Mouse (Mus musculus) embryonic facial prominence, embryonic 15.5 days (tissue): Measurements from ENCODE around the gene Fam174b. TPM values are rescaled to one million over a fixed set of nuclear protein-coding genes. Genes with fewer than 3 reads are reported as not detected.

ENCODE experiments used
- ATAC-seq: fragments of 200-750 bp; cut with Nextera tagmentation; 2 replicates; pipeline ENCODE4 v1.8.0; 2017; ENCODE audit warnings: low read depth, moderate TSS enrichment; ENCODE audit not compliant: insufficient number of reproducible peaks, low FRiP score, low TSS enrichment
- H3K27ac ChIP-seq: fragments of 300-500 bp; sonication (generic); replicated peaks from 2 replicates; pipeline ENCODE4 v1.5.1; 2015; ENCODE audit warnings: mild to moderate bottlenecking, inconsistent platforms
- H3K27me3 ChIP-seq: fragments of 300-500 bp; sonication (generic); 2 replicates; pipeline ENCODE4 v1.6.1; 2015; ENCODE audit warnings: inconsistent platforms
- H3K36me3 ChIP-seq: fragments of 300-500 bp; sonication (generic); 2 replicates; pipeline ENCODE4 v1.6.1; 2015; ENCODE audit warnings: mild to moderate bottlenecking, inconsistent platforms
- H3K4me1 ChIP-seq: fragments of 300-500 bp; sonication (generic); 2 replicates; pipeline ENCODE4 v1.6.1; 2015; ENCODE audit warnings: inconsistent platforms
- H3K4me2 ChIP-seq: fragments of 300-500 bp; sonication (generic); replicated peaks from 2 replicates; pipeline ENCODE4 v1.6.1; 2015; ENCODE audit warnings: mild to moderate bottlenecking, inconsistent platforms
- H3K4me3 ChIP-seq: fragments of 300-500 bp; sonication (generic); replicated peaks from 2 replicates; pipeline ENCODE4 v1.5.1; 2015; ENCODE audit warnings: mild to moderate bottlenecking, inconsistent platforms
- H3K9ac ChIP-seq: fragments of 300-500 bp; sonication (generic); 2 replicates; pipeline ENCODE4 v1.6.1; 2015; ENCODE audit warnings: inconsistent platforms
- H3K9me3 ChIP-seq: fragments of 300-500 bp; sonication (generic); replicated peaks from 2 replicates; pipeline ENCODE4 v1.6.1; 2016; ENCODE audit warnings: inconsistent platforms
- WGBS: fragments of 180-500 bp; shearing (Covaris S2); methylation state at CpG from one replicate; pipeline ENCODE4 v1.1.7; 2015; 5-methylcytosine and 5-hydroxymethylcytosine counted together
- polyA plus RNA-seq: library from polyadenylated mRNA; unstranded; fragments of >200 nt; fragmentation: Nextera tagmentation; extraction: Ambion mirVana; gene quantifications from 2 replicates; pipeline ENCODE4 v1.2.1, GENCODE M21; 2015

Gene Fam174b
- polyA plus RNA-seq, 1 experiment from 2014 or later, result 51.0 TPM

- no peak for ATAC-seq
- no peaks in the 10 kb centered on the region for H3K27me3 ChIP-seq
- H3K9me3 ChIP-seq, result no peaks in the 10 kb centered on the region
- peaks cover 6% of the 10 kb centered on the region; the same call in 1 of the 2 replicates for H3K4me1 ChIP-seq
- 73% methylated on average over 3 of the region's 3 CpGs for WGBS
- H3K36me3 ChIP-seq, result peaks cover 10% of the 10 kb centered on the region; the same call in 1 of the 2 replicates
- H3K4me2 ChIP-seq, result no peak overlapping the region
- no peak overlapping the region for H3K27ac ChIP-seq
- no peak overlapping the region for H3K4me3 ChIP-seq
- no peak overlapping the region for H3K9ac ChIP-seq
These were observed 37.7 kb downstream of the Fam174b start for GRCm38 (mm10) chr7:73777777-73778176.

GRCm38 (mm10) chr7:73784736-73785428, 44.8 kb downstream of the Fam174b start:
- Histone ChIP-seq H3K4me3 (no peak overlapping the region), H3K4me2 (no peak overlapping the region), H3K36me3 (no peaks in the 10 kb centered on the region), H3K27ac (no peak overlapping the region), H3K9ac (no peak overlapping the region), H3K9me3 (no peaks in the 10 kb centered on the region), H3K4me1 (no peaks in the 10 kb centered on the region), H3K27me3 (no peaks in the 10 kb centered on the region)
- ATAC-seq, result no peak
- 88% methylated on average over 4 of the region's 4 CpGs for WGBS

- Histone ChIP-seq H3K9ac (no peak overlapping the region), H3K9me3 (no peaks in the 10 kb centered on the region), H3K36me3 (no peaks in the 10 kb centered on the region), H3K27me3 (no peaks in the 10 kb centered on the region), H3K4me2 (no peak overlapping the region), H3K4me1 (no peaks in the 10 kb centered on the region), H3K27ac (no peak overlapping the region), H3K4me3 (no peak overlapping the region)
- ATAC-seq, result no peak
- 83% methylated on average over 4 of the region's 4 CpGs for WGBS
These were observed 45.7 kb downstream of the Fam174b start for GRCm38 (mm10) chr7:73785815-73786214.

- Histone ChIP-seq H3K4me1 (no peaks in the 10 kb centered on the region), H3K4me3 (no peak overlapping the region), H3K9me3 (no peaks in the 10 kb centered on the region), H3K4me2 (no peak overlapping the region), H3K27me3 (no peaks in the 10 kb centered on the region), H3K27ac (no peak overlapping the region), H3K9ac (no peak overlapping the region), H3K36me3 (no peaks in the 10 kb centered on the region)
- WGBS, result 81% methylated on average over 8 of the region's 8 CpGs
- no peak for ATAC-seq
These were observed 47.4 kb downstream of the Fam174b start for GRCm38 (mm10) chr7:73787513-73787912.

GRCm38 (mm10) chr7:73791096-73791495, 51.0 kb downstream of the Fam174b start:
- Histone ChIP-seq H3K36me3 (no peaks in the 10 kb centered on the region), H3K27ac (no peak overlapping the region)

GRCm38 (mm10) chr7:73792155-73792554, 52.1 kb downstream of the Fam174b start:
- WGBS, result 75% methylated on average over 4 of the region's 4 CpGs
- H3K27me3 ChIP-seq, result no peaks in the 10 kb centered on the region
- ATAC-seq, result no peak
- H3K4me3 ChIP-seq, result no peak overlapping the region
- no peaks in the 10 kb centered on the region for H3K9me3 ChIP-seq
- no peak overlapping the region for H3K27ac ChIP-seq
- no peaks in the 10 kb centered on the region for H3K36me3 ChIP-seq
- no peaks in the 10 kb centered on the region for H3K4me1 ChIP-seq
- H3K4me2 ChIP-seq, result no peak overlapping the region
- H3K9ac ChIP-seq, result no peak overlapping the region

More at GRCm38 (mm10) chr7:73791096-73791495, 51.0 kb downstream of the Fam174b start:
- Histone ChIP-seq H3K4me3 (no peak overlapping the region), H3K4me2 (no peak overlapping the region), H3K9ac (no peak overlapping the region), H3K27me3 (no peaks in the 10 kb centered on the region), H3K4me1 (no peaks in the 10 kb centered on the region), H3K9me3 (no peaks in the 10 kb centered on the region)
- ATAC-seq, result no peak
- WGBS, result 66% methylated on average over 8 of the region's 8 CpGs

- Histone ChIP-seq H3K27me3 (no peaks in the 10 kb centered on the region), H3K27ac (no peak overlapping the region), H3K9me3 (no peaks in the 10 kb centered on the region), H3K4me2 (no peak overlapping the region), H3K9ac (no peak overlapping the region), H3K4me1 (no peaks in the 10 kb centered on the region), H3K4me3 (no peak overlapping the region), H3K36me3 (no peaks in the 10 kb centered on the region)
- ATAC-seq, result no peak
- 79% methylated on average over 3 of the region's 3 CpGs for WGBS
These were observed 52.5 kb downstream of the Fam174b start for GRCm38 (mm10) chr7:73792641-73793040.

GRCm38 (mm10) chr7:73809261-73809660, 69.2 kb downstream of the Fam174b start:
- H3K27ac ChIP-seq, result no peak overlapping the region
- H3K36me3 ChIP-seq, result no peaks in the 10 kb centered on the region
- H3K9ac ChIP-seq, result no peak overlapping the region
- no peak for ATAC-seq
- no peak overlapping the region for H3K4me3 ChIP-seq
- 68% methylated on average over 2 of the region's 2 CpGs for WGBS
- H3K4me2 ChIP-seq, result no peak overlapping the region
- no peaks in the 10 kb centered on the region for H3K9me3 ChIP-seq
- H3K27me3 ChIP-seq, result no peaks in the 10 kb centered on the region
- no peaks in the 10 kb centered on the region for H3K4me1 ChIP-seq

GRCm38 (mm10) chr7:73811439-73811838, 71.3 kb downstream of the Fam174b start:
- no peak overlapping the region for H3K9ac ChIP-seq
- ATAC-seq, result no peak
- H3K27ac ChIP-seq, result no peak overlapping the region
- H3K36me3 ChIP-seq, result no peaks in the 10 kb centered on the region
- H3K4me2 ChIP-seq, result no peak overlapping the region
- H3K27me3 ChIP-seq, result no peaks in the 10 kb centered on the region
- no peaks in the 10 kb centered on the region for H3K4me1 ChIP-seq
- H3K9me3 ChIP-seq, result no peaks in the 10 kb centered on the region
- no peak overlapping the region for H3K4me3 ChIP-seq
- WGBS, result 72% methylated on average over 7 of the region's 7 CpGs

GRCm38 (mm10) chr7:73812176-73812575, 72.1 kb downstream of the Fam174b start:
- Histone ChIP-seq H3K4me3 (no peak overlapping the region), H3K9ac (no peak overlapping the region), H3K27me3 (no peaks in the 10 kb centered on the region), H3K4me2 (no peak overlapping the region), H3K27ac (no peak overlapping the region), H3K9me3 (no peaks in the 10 kb centered on the region), H3K4me1 (no peaks in the 10 kb centered on the region), H3K36me3 (no peaks in the 10 kb centered on the region)
- WGBS, result 81% methylated on average over 6 of the region's 6 CpGs
- ATAC-seq, result no peak

- 70% methylated on average over 4 of the region's 4 CpGs for WGBS
- Histone ChIP-seq H3K4me1 (no peaks in the 10 kb centered on the region), H3K9me3 (no peaks in the 10 kb centered on the region), H3K36me3 (no peaks in the 10 kb centered on the region), H3K27me3 (no peaks in the 10 kb centered on the region), H3K27ac (no peak overlapping the region), H3K4me2 (no peak overlapping the region), H3K9ac (no peak overlapping the region), H3K4me3 (no peak overlapping the region)
- ATAC-seq, result no peak
These were observed 73.8 kb downstream of the Fam174b start for GRCm38 (mm10) chr7:73813887-73814286.

GRCm38 (mm10) chr7:73814454-73814853, 74.4 kb downstream of the Fam174b start:
- Histone ChIP-seq H3K4me2 (no peak overlapping the region), H3K9ac (no peak overlapping the region), H3K4me3 (no peak overlapping the region), H3K27ac (no peak overlapping the region), H3K9me3 (no peaks in the 10 kb centered on the region), H3K27me3 (no peaks in the 10 kb centered on the region), H3K4me1 (no peaks in the 10 kb centered on the region), H3K36me3 (no peaks in the 10 kb centered on the region)
- 83% methylated on average over 7 of the region's 7 CpGs for WGBS
- no peak for ATAC-seq
